In the genomic region with DNA sequence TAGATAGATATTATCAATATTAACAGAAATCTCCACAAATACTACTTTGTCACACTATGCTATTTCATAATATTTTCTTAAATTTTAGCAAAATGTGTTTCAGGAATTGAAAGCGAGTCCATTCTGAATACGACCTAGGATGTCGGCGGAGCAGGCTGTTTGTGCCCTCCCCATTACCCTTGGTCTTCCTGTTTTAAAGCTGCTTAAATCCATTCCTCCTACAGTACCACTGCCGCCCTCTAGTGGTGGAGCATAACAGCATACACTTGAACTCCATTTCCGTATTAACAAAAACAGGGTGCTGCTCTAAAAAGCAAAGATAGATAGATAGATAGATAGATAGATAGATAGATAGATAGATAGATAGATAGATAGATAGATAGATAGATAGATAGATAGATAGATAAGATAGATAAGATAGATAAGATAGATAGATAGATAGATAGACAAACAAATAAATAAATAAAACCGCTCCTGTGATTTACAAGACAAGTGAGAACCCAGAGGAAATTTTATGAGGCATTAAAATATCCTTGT, we compare ENCODE assay signal across 9 mouse cellular contexts. TPM values are rescaled to one million over a fixed set of nuclear protein-coding genes. Genes with fewer than 3 reads are reported as not detected.
DNase-seq lines count a peak whose midpoint lies in the region; ATAC-seq and TF ChIP-seq lines count a peak whose summit lies in the region.
"Had no signal": no experiment of that assay in that cellular context is flagged by ENCODE, and none has a peak within 500 bp of the region (broad histone marks: within the 10 kb centered on the region; RNA-seq: fewer than 3 reads in every experiment).

No protein-coding gene starts in this region.

- no peak overlapping the region for H3K4me2 ChIP-seq in heart, embryonic 12.5 days
- H3K4me2 ChIP-seq in forebrain, embryonic 11.5 days (ENCODE audit: low read depth, low read length, severe bottlenecking), result no peak overlapping the region
- H3K4me2 ChIP-seq: neural tube, embryonic 13.5 days had no signal

- TF ChIP-seq POLR2A in heart, adult 2 months (IDR thresholded peaks at IDR 0.05; ENCODE audit: insufficient read depth, low read depth, low read length), result no peak
- TF ChIP-seq POLR2A in bone marrow macrophage, adult 2 months (IDR thresholded peaks at IDR 0.05; ENCODE audit: borderline replicate concordance, low read depth, low read length), result no peak

- H3K27me3 ChIP-seq in heart, adult 2 months (ENCODE audit: control insufficient read depth, insufficient read depth, low read length), result no peaks in the 10 kb centered on the region
- H3K27me3 ChIP-seq in heart, embryonic 12.5 days (replicated peaks), result peaks cover 37% of the 10 kb centered on the region
- peaks cover 14% of the 10 kb centered on the region for H3K27me3 ChIP-seq in forebrain, embryonic 11.5 days (ENCODE audit: control insufficient read depth, insufficient read depth, low read length)

- no peaks in the 10 kb centered on the region for H3K9me3 ChIP-seq in heart, embryonic 12.5 days (replicated peaks)
- H3K9me3 ChIP-seq in forebrain, embryonic 11.5 days (ENCODE audit: control insufficient read depth, low read length), result no peaks in the 10 kb centered on the region
- H3K9me3 ChIP-seq: neural tube, embryonic 13.5 days had no signal

- ATAC-seq in heart, embryonic 12.5 days (ENCODE audit: insufficient number of reproducible peaks, low FRiP score), result no peak
- ATAC-seq in forebrain, embryonic 11.5 days (replicated peaks; ENCODE audit: low FRiP score), result peak; percentile 59; the same call in 1 of the 2 replicates
- peak; percentile 92 to 94 for ATAC-seq in hematopoietic stem cell, adult 5-6 weeks (replicated peaks in 1 of 2; ENCODE audit: insufficient read depth in 1 of 2, low FRiP score in 2 of 2, low TSS enrichment in 1 of 2, low read depth in 1 of 2, poor library complexity in 2 of 2, severe bottlenecking in 2 of 2)
- peak; percentile 84 for ATAC-seq in megakaryocyte-erythroid progenitor cell, adult 5-6 weeks (replicated peaks; ENCODE audit: low FRiP score, low TSS enrichment, poor library complexity, severe bottlenecking)

- intact Hi-C loops in heart, adult 2 months (cut with DNase I), result loop anchor here (2.0 to 5.0 kb wide), 3 partner anchors 138 to 190 kb away; no protein-coding TSS in a partner anchor
- intact Hi-C loops in left cerebral cortex, postnatal 10 days (cut with DNase I), result loop anchor here (10.0 kb wide), 1 partner anchor 182 kb away; no protein-coding TSS in a partner anchor

- 18% methylated on average over 7 of the region's 7 CpGs for WGBS in heart, adult 2 months
- 26% methylated on average over 7 of the region's 7 CpGs for WGBS in heart, embryonic 12.5 days
- WGBS in forebrain, embryonic 11.5 days, result 26% methylated on average over 7 of the region's 7 CpGs

- H3K4me3 ChIP-seq in heart, adult 2 months, result no peak overlapping the region
- H3K4me3 ChIP-seq in heart, embryonic 12.5 days, result no peak overlapping the region
- peak overlapping the region; percentile 26; the same call in 1 of the 2 replicates for H3K4me3 ChIP-seq in bone marrow macrophage, adult 2 months (ENCODE audit: insufficient read depth, low read length)
- H3K4me3 ChIP-seq in forebrain, embryonic 11.5 days (ENCODE audit: low read depth, low read length), result no peak overlapping the region
- H3K4me3 ChIP-seq: neural tube, embryonic 13.5 days had no signal

- no peak overlapping the region for H3K9ac ChIP-seq in heart, adult 2 months (ENCODE audit: low read depth, low read length)
- no peak overlapping the region for H3K9ac ChIP-seq in heart, embryonic 12.5 days
- no peak overlapping the region for H3K9ac ChIP-seq in forebrain, embryonic 11.5 days (ENCODE audit: low read length)
- H3K9ac ChIP-seq: neural tube, embryonic 13.5 days had no signal

- no peak for TF ChIP-seq EP300 in heart, adult 2 months (IDR thresholded peaks at IDR 0.05; ENCODE audit: insufficient read depth, low read depth, low read length)

- peak; percentile 83 for TF ChIP-seq CTCF in heart, adult 2 months (IDR thresholded peaks at IDR 0.05)
- peak; percentile 33; the same call in 1 of the 2 replicates for TF ChIP-seq CTCF in bone marrow macrophage, adult 2 months (IDR thresholded peaks at IDR 0.05; ENCODE audit: low read depth, low read length)

- H3K27ac ChIP-seq in heart, adult 2 months, result no peak overlapping the region
- no peak overlapping the region for H3K27ac ChIP-seq in heart, embryonic 12.5 days (ENCODE audit: poor library complexity, severe bottlenecking)
- no peak overlapping the region for H3K27ac ChIP-seq in bone marrow macrophage, adult 2 months (ENCODE audit: insufficient read depth, low read depth, low read length)
- H3K27ac ChIP-seq in forebrain, embryonic 11.5 days (ENCODE audit: low read depth, low read length), result no peak overlapping the region
- H3K27ac ChIP-seq: neural tube, embryonic 13.5 days had no signal

- no peaks in the 10 kb centered on the region for H3K36me3 ChIP-seq in heart, adult 2 months (ENCODE audit: control insufficient read depth, insufficient read depth, low read length)
- no peaks in the 10 kb centered on the region for H3K36me3 ChIP-seq in heart, embryonic 12.5 days
- H3K36me3 ChIP-seq in forebrain, embryonic 11.5 days (ENCODE audit: control insufficient read depth, insufficient read depth, low read length), result no peaks in the 10 kb centered on the region
- H3K36me3 ChIP-seq: neural tube, embryonic 13.5 days had no signal

- H3K79me2 ChIP-seq in heart, adult 2 months (replicated peaks; ENCODE audit: control insufficient read depth, insufficient read depth, low read length), result no peaks in the 10 kb centered on the region

- DNase-seq in heart, adult 2 months, result peak; percentile 68 to 83
- DNase-seq in forebrain, embryonic 11.5 days (ENCODE audit: low spot score), result peak; percentile 90
- peak; percentile 45 to 88 for DNase-seq in left cerebral cortex, postnatal 10 days (ENCODE audit: extremely low spot score in 1 of 2, low spot score in 2 of 2)
- DNase-seq in spleen, postnatal 36 days (ENCODE audit: low spot score in 2 of 2), result peak; percentile 81 to 84

- H3K4me1 ChIP-seq in heart, adult 2 months (ENCODE audit: control insufficient read depth, insufficient read depth, low read length), result no peaks in the 10 kb centered on the region
- H3K4me1 ChIP-seq in heart, embryonic 12.5 days (replicated peaks), result no peaks in the 10 kb centered on the region
- H3K4me1 ChIP-seq in bone marrow macrophage, adult 2 months (ENCODE audit: control insufficient read depth, insufficient read depth, low read length), result peaks cover 13% of the 10 kb centered on the region
- no peaks in the 10 kb centered on the region for H3K4me1 ChIP-seq in forebrain, embryonic 11.5 days (replicated peaks; ENCODE audit: control insufficient read depth, insufficient read depth, low read length)

RNA-seq across cellular contexts. Expression of gene Alpk1, which starts 17.2 kb away (rescaled TPM):
- 1 to 10 TPM; 2.4 to 3.0 TPM for total RNA-seq in heart, adult 2 months (2021)
- 1.4 and 2.4 TPM in 2 replicates for polyA plus RNA-seq in heart, adult 2 months (2012; rRNA removed)
- 1.5 and 1.6 TPM in 2 replicates for polyA plus RNA-seq in heart, embryonic 12.5 days (2016; fragmentation: Nextera tagmentation; extraction: Ambion mirVana)
- polyA plus RNA-seq in bone marrow macrophage, adult 2 months (2012; ENCODE audit: insufficient read depth, insufficient read length, missing spikeins), result 29.9 and 35.4 TPM in 2 replicates
- polyA plus RNA-seq in forebrain, embryonic 11.5 days (2014; fragmentation: Nextera tagmentation; extraction: Ambion mirVana), result 0.80 and 1.3 TPM in 2 replicates
- total RNA-seq in hematopoietic stem cell, adult 5-6 weeks (2017), result 9.4 and 11.0 TPM in 2 replicates
- total RNA-seq in left cerebral cortex, postnatal 10 days (2021), result 1 to 10 TPM; 3.9 to 5.9 TPM
- 2.5 and 5.7 TPM in 2 replicates for total RNA-seq in megakaryocyte-erythroid progenitor cell, adult 5-6 weeks (2014; fragmentation: Nextera tagmentation)
- 3.7 and 6.8 TPM in 2 replicates for total RNA-seq in megakaryocyte-erythroid progenitor cell, adult 5-6 weeks (2017)

RNA-seq across cellular contexts. Expression of gene Tifa, which starts 26.5 kb away (rescaled TPM):
- 1 to 10 TPM; 1.6 to 2.3 TPM for total RNA-seq in heart, adult 2 months (2021)
- polyA plus RNA-seq in heart, adult 2 months (2012; rRNA removed), result 1.3 and 2.0 TPM in 2 replicates
- 2.6 and 2.7 TPM in 2 replicates for polyA plus RNA-seq in heart, embryonic 12.5 days (2016; fragmentation: Nextera tagmentation; extraction: Ambion mirVana)
- polyA plus RNA-seq in bone marrow macrophage, adult 2 months (2012; ENCODE audit: insufficient read depth, insufficient read length, missing spikeins), result 97.9 and 112 TPM in 2 replicates
- polyA plus RNA-seq in forebrain, embryonic 11.5 days (2014; fragmentation: Nextera tagmentation; extraction: Ambion mirVana), result 2.9 and 3.2 TPM in 2 replicates
- 33.6 and 34.1 TPM in 2 replicates for total RNA-seq in hematopoietic stem cell, adult 5-6 weeks (2017)
- total RNA-seq in left cerebral cortex, postnatal 10 days (2021), result 1 to 10 TPM; 2.8 to 3.0 TPM
- total RNA-seq in megakaryocyte-erythroid progenitor cell, adult 5-6 weeks (2014; fragmentation: Nextera tagmentation), result 34.5 and 36.0 TPM in 2 replicates
- total RNA-seq in megakaryocyte-erythroid progenitor cell, adult 5-6 weeks (2017), result 32.1 and 34.1 TPM in 2 replicates
